Mouse (Mus musculus): Measurements from ENCODE around the gene Tbck. TPM values are rescaled to one million over a fixed set of nuclear protein-coding genes. Genes with fewer than 3 reads are reported as not detected.

Tbck gene
- total RNA-seq, 4 experiments from 2014 or later, result 12.1 to 14.5 (median 13.9) TPM

GRCm38 (mm10) chr3:132756274-132756673 is 72.3 kb downstream of the Tbck start:
- DNase-seq (ENCODE audit: low spot score), result no peak

- no peak for DNase-seq (ENCODE audit: low spot score)
These were observed 82.2 kb downstream of the Tbck start for GRCm38 (mm10) chr3:132766033-132766726.

- no peak for DNase-seq (ENCODE audit: low spot score)
These were observed 88.1 kb downstream of the Tbck start for GRCm38 (mm10) chr3:132772054-132772453.

- no peak for DNase-seq (ENCODE audit: low spot score)
These were observed 92.7 kb downstream of the Tbck start for GRCm38 (mm10) chr3:132776686-132777085.

- no peak for DNase-seq (ENCODE audit: low spot score)
These were observed 97.2 kb downstream of the Tbck start for GRCm38 (mm10) chr3:132781103-132781502.

- DNase-seq (ENCODE audit: low spot score), result no peak
These were observed 99.1 kb downstream of the Tbck start for GRCm38 (mm10) chr3:132783087-132783486.

- no peak for DNase-seq (ENCODE audit: low spot score)
These were observed 100.8 kb downstream of the Tbck start for GRCm38 (mm10) chr3:132784732-132785131.

GRCm38 (mm10) chr3:132786690-132787089 is 102.7 kb downstream of the Tbck start:
- no peak for DNase-seq (ENCODE audit: low spot score)

GRCm38 (mm10) chr3:132787775-132788174 is 103.8 kb downstream of the Tbck start:
- DNase-seq (ENCODE audit: low spot score), result no peak

- no peak for DNase-seq (ENCODE audit: low spot score)
These were observed 107.2 kb downstream of the Tbck start for GRCm38 (mm10) chr3:132791140-132791539.

- no peak for DNase-seq (ENCODE audit: low spot score)
These were observed 116.3 kb downstream of the Tbck start for GRCm38 (mm10) chr3:132800196-132800595.

- DNase-seq (ENCODE audit: low spot score), result no peak
These were observed 118.0 kb downstream of the Tbck start for GRCm38 (mm10) chr3:132801910-132802309.

GRCm38 (mm10) chr3:132807888-132808579 is 124.1 kb downstream of the Tbck start:
- DNase-seq (ENCODE audit: low spot score), result no peak

- DNase-seq (ENCODE audit: low spot score), result no peak
These were observed 125.0 kb downstream of the Tbck start for GRCm38 (mm10) chr3:132808951-132809350.

GRCm38 (mm10) chr3:132811791-132812190 is 127.8 kb downstream of the Tbck start:
- DNase-seq (ENCODE audit: low spot score), result no peak

- peak; percentile 26 for DNase-seq (ENCODE audit: low spot score)
These were observed 128.4 kb downstream of the Tbck start for GRCm38 (mm10) chr3:132812356-132812755.

- no peak for DNase-seq (ENCODE audit: low spot score)
These were observed 129.2 kb downstream of the Tbck start for GRCm38 (mm10) chr3:132813147-132813546.

- no peak for DNase-seq (ENCODE audit: low spot score)
These were observed 130.0 kb downstream of the Tbck start for GRCm38 (mm10) chr3:132813706-132814497.

GRCm38 (mm10) chr3:132814791-132815496 is 131.0 kb downstream of the Tbck start:
- DNase-seq (ENCODE audit: low spot score), result no peak

- no peak for DNase-seq (ENCODE audit: low spot score)
These were observed 131.8 kb downstream of the Tbck start for GRCm38 (mm10) chr3:132815497-132816326.

- DNase-seq (ENCODE audit: low spot score), result no peak
These were observed 135.5 kb downstream of the Tbck start for GRCm38 (mm10) chr3:132819408-132819807.

Data from heart, adult 8-10 months (tissue).